Mouse (Mus musculus): ENCODE data around the gene Txn1.
A peak's percentile ranks its signal among the peaks of the same experiment; 100 is the strongest.

Gene Txn1

GRCm38 (mm10) chr4:57956029-57956960 is at the start of gene Txn1:
Gene Txn1 (minus strand): TSS chr4:57956411.
- peak; percentile 85 for DNase-seq (ENCODE audit: low spot score)

DNA sequence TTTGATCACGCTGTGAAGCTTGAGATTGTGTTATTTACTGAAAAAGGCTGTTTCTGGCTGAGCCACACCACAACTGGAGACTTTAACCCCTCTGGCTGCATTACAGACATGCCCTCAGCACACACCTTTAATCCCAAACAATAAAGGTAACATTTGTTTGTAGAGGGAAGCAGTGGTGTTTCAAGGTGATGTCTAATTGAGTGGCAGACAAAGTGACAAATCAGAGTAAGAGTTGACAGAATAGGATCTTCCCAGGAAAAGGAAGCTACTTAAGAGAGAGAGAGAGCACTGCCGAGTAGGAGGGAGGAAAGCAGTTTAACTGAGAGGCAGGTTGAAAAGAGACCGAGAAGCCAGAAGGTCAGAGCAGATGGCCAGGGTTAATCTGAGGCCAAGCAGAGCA is 47.3 kb upstream of the Txn1 start:
- DNase-seq (ENCODE audit: low spot score): no peak

GRCm38 (mm10) chr4:57991425-57991824 is 35.2 kb upstream of the Txn1 start:
- no peak for DNase-seq (ENCODE audit: low spot score)

DNA sequence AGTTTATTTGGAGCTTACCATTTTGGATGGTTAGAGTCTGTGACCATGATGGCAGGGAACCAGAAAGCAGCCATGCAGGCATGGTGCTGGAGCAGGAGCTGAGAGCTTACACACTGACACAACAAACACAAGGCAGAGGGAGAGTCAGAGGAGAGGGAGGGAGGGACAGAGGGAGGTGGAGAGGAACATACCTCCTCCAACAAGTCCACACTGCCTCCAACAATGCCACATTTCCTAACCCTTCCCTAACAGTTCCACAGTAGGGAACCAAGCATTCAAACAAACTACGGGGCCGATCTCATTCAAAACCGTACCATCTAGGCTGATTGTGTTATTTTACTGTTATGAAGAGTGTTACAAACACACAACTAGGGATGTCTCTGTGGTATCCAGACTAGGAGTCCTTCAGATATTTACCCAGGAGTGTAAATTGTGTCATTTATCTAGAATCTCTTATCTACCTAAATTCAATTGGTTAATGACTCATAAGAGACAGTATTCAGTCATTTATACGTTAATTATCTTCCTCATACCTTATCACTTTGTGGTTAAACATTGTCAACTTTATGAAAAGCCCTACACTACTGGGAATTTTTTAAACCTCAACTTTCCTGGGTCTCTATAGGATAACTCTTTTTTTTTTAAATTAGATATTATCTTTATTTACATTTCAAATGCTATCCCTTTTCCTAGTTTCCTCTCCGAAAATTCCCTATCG is 18.3 kb upstream of the Txn1 start:
- no peak for DNase-seq (ENCODE audit: low spot score)

DNA sequence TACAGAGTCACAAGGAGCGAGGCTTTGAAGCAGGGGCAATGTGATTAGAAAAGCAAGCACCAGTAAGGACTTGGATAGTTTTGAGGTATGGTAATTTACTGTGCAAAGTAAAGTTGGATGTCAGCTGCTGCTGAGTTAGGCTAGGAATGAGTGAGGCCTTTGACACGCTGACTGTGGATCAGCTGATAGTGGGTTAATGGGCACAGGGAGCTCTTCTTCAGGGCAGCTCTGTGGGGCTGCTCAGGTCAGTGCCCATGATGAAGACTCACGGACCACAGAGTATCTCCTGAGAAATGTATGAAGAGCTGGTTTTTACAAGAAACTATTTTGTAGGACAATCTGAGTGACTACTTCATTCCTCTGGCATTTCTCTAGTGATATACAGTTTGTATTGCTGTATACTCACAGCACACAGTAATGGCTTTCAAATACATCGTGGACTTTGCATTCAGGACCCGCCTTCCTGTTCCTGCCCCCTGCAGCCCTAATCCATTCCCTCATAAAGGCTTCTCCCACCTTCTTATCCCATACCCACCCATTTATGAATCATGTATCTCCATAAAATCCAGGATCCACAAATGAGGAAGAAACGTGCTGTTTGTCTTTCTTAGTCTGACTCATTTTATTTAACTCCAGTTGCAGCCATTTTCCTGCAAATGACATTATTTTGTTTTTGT is 17.5 kb upstream of the Txn1 start:
- no peak for DNase-seq (ENCODE audit: low spot score)

GRCm38 (mm10) chr4:57970285-57970684 is 14.1 kb upstream of the Txn1 start:
- no peak for DNase-seq (ENCODE audit: low spot score)

GRCm38 (mm10) chr4:57967195-57967594 is 11.0 kb upstream of the Txn1 start:
- no peak for DNase-seq (ENCODE audit: low spot score)

- no peak for DNase-seq (ENCODE audit: low spot score)
Measured at GRCm38 (mm10) chr4:57965516-57965915, 9.3 kb upstream of the Txn1 start.

DNA sequence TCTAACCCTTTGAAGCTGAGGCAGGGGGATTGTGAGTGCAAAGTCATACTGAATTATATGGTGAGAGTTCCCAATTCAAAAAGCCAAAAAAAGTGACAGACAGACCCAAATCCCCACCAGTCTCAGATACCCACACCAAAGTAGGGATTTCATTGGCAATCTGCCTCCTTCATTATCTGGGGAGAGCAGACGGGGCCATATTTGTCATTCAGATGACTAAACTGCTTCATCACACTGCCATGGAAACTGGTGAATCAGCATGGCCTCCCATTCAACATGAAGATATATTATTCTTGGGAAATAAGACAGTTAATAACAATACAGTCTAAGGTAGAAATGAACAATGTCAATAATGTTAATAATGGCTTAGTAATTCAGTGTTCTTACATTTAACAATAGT is 7.9 kb upstream of the Txn1 start:
- no peak for DNase-seq (ENCODE audit: low spot score)

GRCm38 (mm10) chr4:57959056-57959455 is 2.8 kb upstream of the Txn1 start:
- no peak for DNase-seq (ENCODE audit: low spot score)

GRCm38 (mm10) chr4:57958098-57958497 is 1.9 kb upstream of the Txn1 start:
- no peak for DNase-seq (ENCODE audit: low spot score)

DNA sequence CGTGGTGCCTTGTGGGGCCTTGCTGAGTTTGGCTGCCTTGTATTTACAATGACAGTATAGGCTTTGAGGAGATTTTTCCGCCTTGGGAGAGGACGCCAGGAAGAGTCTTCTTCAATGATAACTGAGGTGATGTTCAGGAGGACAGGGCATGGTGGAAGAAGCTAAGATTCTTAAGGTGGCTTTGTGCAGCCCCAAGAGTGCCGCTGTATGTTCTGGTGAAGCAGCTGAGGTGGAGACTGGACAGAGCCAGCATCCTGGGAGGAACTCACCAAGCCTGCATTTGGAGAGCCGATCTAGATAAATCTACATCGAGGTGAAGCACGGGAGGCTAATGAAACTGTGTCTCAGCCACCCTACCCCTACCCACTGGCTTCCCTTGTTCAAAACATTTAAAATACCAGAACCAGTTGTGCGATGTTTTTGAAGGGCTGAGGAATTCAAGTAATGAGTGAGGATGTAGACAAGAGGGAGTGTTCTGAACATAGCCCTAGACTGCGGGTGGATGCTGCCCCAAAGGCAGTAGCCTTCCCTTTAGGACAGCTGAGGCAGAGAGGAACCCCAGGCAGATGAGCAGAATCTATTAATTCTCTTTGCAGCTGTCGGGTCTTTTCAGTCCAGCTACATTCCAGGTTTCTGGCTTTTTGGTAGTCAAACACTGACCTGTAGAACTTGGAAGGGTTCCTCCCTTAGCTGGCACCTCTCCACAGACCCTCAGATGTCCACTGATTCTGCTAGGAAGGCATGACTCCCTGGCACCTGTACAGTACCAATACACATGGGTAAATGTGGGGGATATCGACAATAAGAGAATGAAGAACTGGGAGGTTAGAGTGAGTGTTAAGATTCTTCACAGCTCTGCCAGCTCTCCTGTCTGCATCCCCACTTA is 1.2 kb upstream of the Txn1 start:
- DNase-seq (ENCODE audit: low spot score): no peak

- DNase-seq (ENCODE audit: low spot score): peak; percentile 36
Measured at GRCm38 (mm10) chr4:57955544-57955958, 660 bp downstream of the Txn1 start.

GRCm38 (mm10) chr4:57954991-57955390 is 1.2 kb downstream of the Txn1 start:
- no peak for DNase-seq (ENCODE audit: low spot score)

DNA sequence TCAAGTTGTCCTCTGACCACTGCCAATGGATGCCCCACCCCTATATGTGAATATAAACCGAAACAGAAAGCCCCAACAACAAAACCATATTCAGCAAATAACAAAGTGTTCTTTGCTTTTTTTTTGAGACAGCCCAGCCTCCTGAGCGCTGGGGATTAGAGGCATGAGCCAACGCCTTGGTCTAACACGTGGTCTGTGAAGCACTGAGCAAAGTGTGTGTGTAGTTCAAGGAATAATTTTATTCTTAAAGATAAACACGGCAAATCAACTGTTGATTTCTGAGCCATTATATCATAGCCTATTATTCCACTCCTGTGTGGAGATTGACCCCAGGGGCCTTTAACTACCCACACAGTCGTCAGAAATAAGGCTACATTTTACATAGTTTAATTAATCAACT is 1.6 kb downstream of the Txn1 start:
- DNase-seq (ENCODE audit: low spot score): no peak

- DNase-seq (ENCODE audit: low spot score): no peak
Measured at GRCm38 (mm10) chr4:57953796-57954195, 2.4 kb downstream of the Txn1 start.

GRCm38 (mm10) chr4:57952891-57953290 is 3.3 kb downstream of the Txn1 start:
- DNase-seq (ENCODE audit: low spot score): no peak

- no peak for DNase-seq (ENCODE audit: low spot score)
Measured at GRCm38 (mm10) chr4:57952416-57952815, 3.8 kb downstream of the Txn1 start.

DNA sequence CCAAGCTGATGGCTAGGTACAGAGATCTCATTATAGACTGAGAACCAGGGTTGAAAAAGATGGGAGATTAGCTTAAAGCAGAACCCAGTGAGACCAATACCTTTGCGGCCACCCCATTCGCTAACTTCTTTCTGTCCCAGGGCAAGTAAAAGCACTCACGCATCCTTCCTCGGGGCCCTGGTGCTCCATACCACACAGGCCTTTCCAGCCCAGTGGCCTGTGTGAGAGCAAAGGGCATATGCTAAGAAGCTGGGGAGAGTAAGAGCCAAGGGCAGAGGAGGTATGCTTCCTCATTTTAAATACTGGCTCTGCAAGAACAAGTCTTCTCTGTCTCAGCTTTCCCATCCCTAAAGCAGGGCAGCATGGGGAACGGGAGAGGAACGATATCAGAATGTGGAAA is 6.3 kb downstream of the Txn1 start:
- DNase-seq (ENCODE audit: low spot score): no peak

- no peak for DNase-seq (ENCODE audit: low spot score)
Measured at GRCm38 (mm10) chr4:57947476-57947875, 8.7 kb downstream of the Txn1 start.

DNA sequence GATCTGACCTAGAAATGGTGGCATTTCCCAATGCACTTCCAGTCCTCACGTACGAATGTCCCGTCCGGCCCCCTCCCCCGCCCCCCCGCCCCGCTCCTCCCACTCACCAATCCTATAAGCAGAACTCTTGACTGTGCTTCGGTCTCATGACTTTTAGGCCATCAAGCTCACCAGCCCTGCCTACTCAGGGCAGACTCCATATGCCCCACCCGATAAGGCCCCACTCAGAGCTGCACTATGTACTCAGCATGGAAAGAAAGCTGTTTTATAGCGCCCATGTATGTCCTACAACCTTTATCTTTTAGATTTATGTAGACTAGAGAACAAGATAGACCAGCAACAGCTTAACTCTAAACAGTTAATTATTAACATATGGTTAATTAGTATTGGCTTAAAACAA is 9.2 kb downstream of the Txn1 start:
- DNase-seq (ENCODE audit: low spot score): no peak

GRCm38 (mm10) chr4:57942892-57943291 is 13.3 kb downstream of the Txn1 start:
- no peak for DNase-seq (ENCODE audit: low spot score)
